Mouse (Mus musculus) stomach, embryonic 14.5 days (tissue): ENCODE measurements around the gene Prrc2a. TPM values are rescaled to one million over a fixed set of nuclear protein-coding genes. Genes with fewer than 3 reads are reported as not detected.

Experiments used
- ATAC-seq: fragments of 200-750 bp; cut with Nextera tagmentation; 2 replicates; pipeline ENCODE4 v1.8.0; 2017; ENCODE audit warnings: low read depth, moderate TSS enrichment; ENCODE audit not compliant: insufficient number of reproducible peaks, insufficient read depth, low FRiP score
- H3K27ac ChIP-seq: fragments of 300-500 bp; sonication (generic); 2 replicates; pipeline ENCODE4 v1.5.1; 2014; ENCODE audit warnings: mild to moderate bottlenecking, low read length, moderate library complexity, mixed read lengths
- H3K27me3 ChIP-seq: fragments of 300-500 bp; sonication (generic); 2 replicates; pipeline ENCODE4 v1.6.1; 2014; ENCODE audit warnings: low read length, control low read depth, mixed read lengths; ENCODE audit not compliant: control insufficient read depth, insufficient read depth
- H3K36me3 ChIP-seq: fragments of 300-500 bp; sonication (generic); 2 replicates; pipeline ENCODE4 v1.6.1; 2014; ENCODE audit warnings: mild to moderate bottlenecking, control low read depth, low read length, moderate library complexity, mixed read lengths; ENCODE audit not compliant: control insufficient read depth, insufficient read depth
- H3K4me1 ChIP-seq: fragments of 300-500 bp; sonication (generic); 2 replicates; pipeline ENCODE4 v1.6.1; 2014; ENCODE audit warnings: low read length, control low read depth, mixed read lengths; ENCODE audit not compliant: control insufficient read depth, insufficient read depth
- H3K4me2 ChIP-seq: fragments of 300-500 bp; sonication (generic); replicated peaks from 2 replicates; pipeline ENCODE4 v1.6.1; 2014; ENCODE audit warnings: low read depth, low read length, control low read depth
- H3K4me3 ChIP-seq: fragments of 300-500 bp; sonication (generic); 2 replicates; pipeline ENCODE4 v1.5.1; 2014; ENCODE audit warnings: low read depth, low read length, control low read depth
- H3K9ac ChIP-seq: fragments of 300-500 bp; sonication (generic); replicated peaks from 2 replicates; pipeline ENCODE4 v1.6.1; 2014; ENCODE audit warnings: low read depth, mild to moderate bottlenecking, control low read depth, low read length, moderate library complexity, mixed read lengths
- H3K9me3 ChIP-seq: fragments of 300-500 bp; sonication (generic); 2 replicates; pipeline ENCODE4 v1.6.1; 2016; ENCODE audit warnings: low read depth, low read length, control low read depth; ENCODE audit not compliant: control insufficient read depth
- WGBS: fragments of 180-500 bp; shearing (Covaris S2); extraction: QIAGEN DNeasy Blood & Tissue Kit; methylation state at CpG from one replicate; pipeline ENCODE4 v1.1.7; 2014; 5-methylcytosine and 5-hydroxymethylcytosine counted together
- polyA plus RNA-seq: library from polyadenylated mRNA; unstranded; fragments of >200 nt; fragmentation: Nextera tagmentation; extraction: Ambion mirVana; gene quantifications from 2 replicates; pipeline ENCODE4 v1.2.1, GENCODE M21; 2014

The Prrc2a gene
- polyA plus RNA-seq, 1 experiment from 2014 or later, result 222 TPM

DNA sequence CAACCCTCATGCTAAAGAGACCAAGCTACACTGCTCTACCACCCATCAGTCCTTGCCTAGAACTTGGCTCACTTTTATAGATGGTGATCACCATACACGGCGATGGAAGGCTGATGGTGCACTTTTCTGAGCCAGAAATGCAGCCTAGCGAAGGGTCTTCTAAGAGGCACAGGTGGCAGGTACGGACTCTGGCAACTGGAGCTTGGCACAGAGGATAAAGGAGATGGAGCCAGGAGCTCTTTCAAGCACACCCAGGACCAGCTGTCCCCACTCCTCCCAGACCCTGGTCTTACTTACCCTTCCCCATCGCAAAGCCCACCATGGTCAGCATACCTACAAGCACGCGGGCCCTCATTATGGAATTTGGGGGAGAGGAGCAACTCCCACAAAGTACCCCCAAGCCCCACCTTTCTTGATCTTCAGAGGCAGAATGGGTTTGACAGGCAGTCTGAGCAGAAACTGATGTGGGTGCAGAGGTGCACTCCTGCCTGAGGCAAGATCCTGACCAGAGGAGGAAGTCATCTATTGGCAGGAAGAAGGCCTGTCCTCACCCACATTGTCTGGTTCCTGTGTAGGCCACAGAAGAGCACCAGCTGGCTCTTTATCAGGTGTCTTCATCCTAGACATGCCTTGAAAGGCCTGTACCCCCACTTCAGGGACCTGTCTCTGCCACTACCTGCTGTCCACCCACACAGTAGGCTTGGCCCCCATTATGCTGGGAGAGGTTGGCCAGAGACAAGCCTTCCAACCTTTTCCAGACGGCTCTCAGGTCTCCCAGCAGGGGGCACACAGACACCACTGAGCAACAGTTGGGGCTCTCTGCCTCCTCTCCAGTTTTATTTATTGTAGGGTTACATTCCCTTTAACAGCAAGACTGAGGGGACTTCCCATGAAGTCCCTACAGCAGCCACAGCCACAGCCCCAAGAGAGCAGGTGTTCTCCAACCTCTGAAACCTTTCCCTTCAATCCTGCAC is 49.4 kb downstream of the Prrc2a start, which contains the start of gene Ly6g5b:
Gene Ly6g5b, minus strand, starts transcription at position 383 of the 974 bp plus-strand sequence.
- Histone ChIP-seq H3K4me1 (peaks cover 7% of the 10 kb centered on the region; the same call in 1 of the 2 replicates), H3K9me3 (no peaks in the 10 kb centered on the region), H3K9ac (no peak within 1 kb of the TSS), H3K4me2 (no peak within 1 kb of the TSS), H3K27me3 (no peaks in the 10 kb centered on the region), H3K4me3 (no peak within 1 kb of the TSS), H3K36me3 (peaks cover 42% of the 10 kb centered on the region), H3K27ac (no peak within 1 kb of the TSS)
- 82% methylated on average over 8 of the region's 8 CpGs for WGBS
- ATAC-seq, result no peak

DNA sequence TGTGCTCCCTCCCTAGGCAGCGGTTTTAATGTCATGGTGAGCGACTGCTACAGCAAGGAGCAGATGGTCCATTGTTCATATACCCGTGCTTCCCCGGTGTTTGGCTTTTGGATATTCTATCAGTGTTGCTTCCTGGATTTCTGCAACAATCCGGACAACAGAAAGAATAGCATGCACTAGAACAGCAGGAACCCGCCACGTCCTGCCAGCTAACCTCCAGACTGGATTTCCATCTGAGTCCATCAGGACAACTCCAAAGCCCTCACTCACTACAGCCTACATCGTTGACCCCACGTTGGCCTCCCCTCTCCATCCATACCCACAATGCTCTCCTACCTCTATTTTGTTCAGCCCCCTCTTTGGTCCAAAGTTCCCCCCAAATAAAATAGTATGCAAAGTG is 52.9 kb downstream of the Prrc2a start:
- Histone ChIP-seq H3K9me3 (no peaks in the 10 kb centered on the region), H3K36me3 (peaks cover 19% of the 10 kb centered on the region), H3K4me3 (no peak overlapping the region), H3K4me1 (no peaks in the 10 kb centered on the region), H3K27me3 (no peaks in the 10 kb centered on the region), H3K9ac (no peak overlapping the region), H3K27ac (no peak overlapping the region), H3K4me2 (no peak overlapping the region)
- ATAC-seq, result no peak
- WGBS, result 73% methylated on average over 9 of the region's 9 CpGs

GRCm38 (mm10) chr17:35108097-35108496 is 56.6 kb downstream of the Prrc2a start, which contains the start of gene Ly6g5c:
TSS of gene Ly6g5c (plus strand) at chr17:35108279.
- no peak for ATAC-seq
- H3K36me3 ChIP-seq, result peaks cover 1% of the 10 kb centered on the region; the same call in 1 of the 2 replicates
- H3K9me3 ChIP-seq, result no peaks in the 10 kb centered on the region
- H3K4me3 ChIP-seq, result no peak within 1 kb of the TSS
- 0 out of 2 replicates have a peak, but pooled peaks cover 3% of the 10 kb centered on the region for H3K4me1 ChIP-seq
- no peak within 1 kb of the TSS for H3K27ac ChIP-seq
- no peaks in the 10 kb centered on the region for H3K27me3 ChIP-seq
- 87% methylated on average over 6 of the region's 6 CpGs for WGBS
- no peak within 1 kb of the TSS for H3K9ac ChIP-seq
- H3K4me2 ChIP-seq, result no peak within 1 kb of the TSS

DNA sequence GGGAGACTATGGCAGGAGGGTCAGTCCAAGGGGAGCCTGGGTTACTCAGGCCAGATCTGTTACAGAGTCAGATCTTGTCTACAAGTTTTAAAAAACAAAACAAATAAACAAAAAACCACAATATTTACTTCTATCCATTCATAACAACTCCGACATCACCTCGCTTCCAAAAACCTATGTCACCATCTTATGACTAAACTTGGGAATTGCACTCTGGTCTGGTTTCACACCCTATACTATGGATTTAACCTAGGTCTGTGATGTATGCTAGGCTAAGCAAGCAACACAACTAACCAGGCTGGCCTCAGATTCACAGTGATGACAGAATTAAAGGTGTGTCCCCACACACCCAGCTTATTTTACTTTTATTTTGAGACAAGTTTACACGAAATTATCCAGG is 58.2 kb downstream of the Prrc2a start:
- Histone ChIP-seq H3K27ac (no peak overlapping the region), H3K27me3 (no peaks in the 10 kb centered on the region), H3K9me3 (no peaks in the 10 kb centered on the region), H3K36me3 (peaks cover 17% of the 10 kb centered on the region), H3K9ac (no peak overlapping the region), H3K4me3 (no peak overlapping the region), H3K4me2 (no peak overlapping the region), H3K4me1 (0 out of 2 replicates have a peak, but pooled peaks cover 3% of the 10 kb centered on the region)
- WGBS, result 69% methylated on average over 3 of the region's 3 CpGs
- no peak for ATAC-seq

DNA sequence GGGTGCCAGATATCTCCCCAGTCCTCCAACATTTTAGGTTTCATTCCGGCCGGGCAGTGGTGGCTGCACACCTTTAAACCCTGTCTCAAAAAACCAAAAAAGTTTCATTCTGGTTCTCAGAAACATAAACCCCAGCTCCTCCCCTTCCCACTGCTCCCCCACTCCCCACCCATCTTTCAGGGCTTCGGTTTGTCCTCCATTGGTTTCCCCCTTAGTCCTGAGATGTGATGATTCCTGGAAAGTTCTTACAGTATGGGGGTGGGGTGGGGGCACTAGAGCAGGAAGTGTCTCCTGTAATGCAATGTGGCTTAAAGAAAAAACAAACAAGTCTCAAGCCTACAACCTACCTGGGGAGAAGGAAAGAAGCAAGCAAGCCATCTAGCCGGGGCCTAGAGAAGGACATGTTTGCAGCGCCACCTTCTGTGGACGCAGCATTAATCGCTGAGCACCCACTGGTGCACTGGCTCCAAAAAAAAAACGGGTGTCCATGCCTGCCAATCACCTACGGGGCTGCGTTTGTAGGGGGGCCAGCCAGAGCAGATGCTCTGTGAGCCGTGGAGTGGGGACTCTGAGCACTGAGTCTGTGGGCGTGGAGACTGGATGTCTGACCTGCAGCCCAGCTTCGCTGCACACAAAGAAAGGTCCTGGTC is 58.8 kb downstream of the Prrc2a start:
- ATAC-seq, result no peak
- Histone ChIP-seq H3K27ac (no peak overlapping the region), H3K9me3 (no peaks in the 10 kb centered on the region), H3K36me3 (peaks cover 23% of the 10 kb centered on the region), H3K4me3 (no peak overlapping the region), H3K9ac (no peak overlapping the region), H3K4me1 (0 out of 2 replicates have a peak, but pooled peaks cover 3% of the 10 kb centered on the region), H3K4me2 (no peak overlapping the region), H3K27me3 (no peaks in the 10 kb centered on the region)
- 27% methylated on average over 13 of the region's 13 CpGs for WGBS

DNA sequence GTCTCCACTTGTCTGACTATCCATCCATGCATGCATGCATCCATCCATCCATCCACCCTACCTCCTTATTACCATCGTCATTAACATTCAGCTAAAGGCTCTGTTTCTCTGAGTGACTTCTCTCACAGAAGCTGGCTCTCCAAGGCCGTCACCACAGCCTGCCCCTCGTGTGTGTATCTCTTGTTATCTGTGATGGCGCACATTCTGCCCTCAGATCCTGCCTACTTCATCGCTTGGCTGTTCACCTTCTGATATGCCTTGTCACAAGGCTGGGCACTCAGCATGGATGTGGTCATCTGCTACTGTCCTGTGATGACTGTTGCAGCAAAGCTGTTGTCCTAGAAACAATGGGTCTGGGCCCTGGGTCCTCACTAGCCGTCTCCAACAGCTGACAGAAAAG is 59.9 kb downstream of the Prrc2a start:
- H3K4me1 ChIP-seq, result 0 out of 2 replicates have a peak, but pooled peaks cover 3% of the 10 kb centered on the region

GRCm38 (mm10) chr17:35104079-35104478 is 60.6 kb downstream of the Prrc2a start:
- no peak overlapping the region for H3K4me2 ChIP-seq
- no peak for ATAC-seq
- H3K9me3 ChIP-seq, result no peaks in the 10 kb centered on the region
- 0 out of 2 replicates have a peak, but pooled peaks cover 3% of the 10 kb centered on the region for H3K4me1 ChIP-seq
- 90% methylated on average over 7 of the region's 7 CpGs for WGBS
- H3K27me3 ChIP-seq, result no peaks in the 10 kb centered on the region
- H3K36me3 ChIP-seq, result peaks cover 36% of the 10 kb centered on the region
- no peak overlapping the region for H3K9ac ChIP-seq
- no peak overlapping the region for H3K27ac ChIP-seq
- H3K4me3 ChIP-seq, result no peak overlapping the region

More for the DNA sequence above, 59.9 kb downstream of the Prrc2a start:
- Histone ChIP-seq H3K9ac (no peak overlapping the region), H3K27ac (no peak overlapping the region), H3K36me3 (peaks cover 33% of the 10 kb centered on the region), H3K4me2 (no peak overlapping the region), H3K27me3 (no peaks in the 10 kb centered on the region), H3K9me3 (no peaks in the 10 kb centered on the region), H3K4me3 (no peak overlapping the region)
- 79% methylated on average over 6 of the region's 6 CpGs for WGBS
- ATAC-seq, result no peak

- no peak overlapping the region for H3K9ac ChIP-seq
- H3K4me3 ChIP-seq, result no peak overlapping the region
- no peaks in the 10 kb centered on the region for H3K9me3 ChIP-seq
- no peak overlapping the region for H3K4me2 ChIP-seq
- ATAC-seq, result no peak
- H3K36me3 ChIP-seq, result peaks cover 43% of the 10 kb centered on the region
- H3K27me3 ChIP-seq, result no peaks in the 10 kb centered on the region
- H3K4me1 ChIP-seq, result 0 out of 2 replicates have a peak, but pooled peaks cover 3% of the 10 kb centered on the region
- no peak overlapping the region for H3K27ac ChIP-seq
- 67% methylated on average over 6 of the region's 6 CpGs for WGBS
These were observed 61.4 kb downstream of the Prrc2a start for GRCm38 (mm10) chr17:35103221-35103690.
